Mouse (Mus musculus) neural tube, embryonic 15.5 days (tissue): Measurements from ENCODE around the gene Galnt12. TPM values are rescaled to one million over a fixed set of nuclear protein-coding genes. Genes with fewer than 3 reads are reported as not detected.
A peak's percentile ranks its signal among the peaks of the same experiment; 100 is the strongest.

Source experiments
- ATAC-seq: fragments of 200-750 bp; cut with Nextera tagmentation; 2 replicates; pipeline ENCODE4 v1.8.0; 2017; ENCODE audit warnings: mild to moderate bottlenecking, moderate TSS enrichment, moderate library complexity; ENCODE audit not compliant: low FRiP score
- H3K27ac ChIP-seq: fragments of 300-500 bp; sonication (generic); replicated peaks from 2 replicates; pipeline ENCODE4 v1.5.1; 2015; ENCODE audit warnings: mild to moderate bottlenecking, inconsistent platforms
- H3K27me3 ChIP-seq: fragments of 300-500 bp; sonication (generic); replicated peaks from 2 replicates; pipeline ENCODE4 v1.6.1; 2015; ENCODE audit warnings: inconsistent platforms
- H3K36me3 ChIP-seq: fragments of 300-500 bp; sonication (generic); 2 replicates; pipeline ENCODE4 v1.6.1; 2015; ENCODE audit warnings: inconsistent platforms
- H3K4me1 ChIP-seq: fragments of 300-500 bp; sonication (generic); 2 replicates; pipeline ENCODE4 v1.6.1; 2015; ENCODE audit warnings: inconsistent platforms
- H3K4me2 ChIP-seq: fragments of 300-500 bp; sonication (generic); 2 replicates; pipeline ENCODE4 v1.6.1; 2015; ENCODE audit warnings: inconsistent platforms, mild to moderate bottlenecking, moderate library complexity
- H3K4me3 ChIP-seq: fragments of 300-500 bp; sonication (generic); replicated peaks from 2 replicates; pipeline ENCODE4 v1.5.1; 2015; ENCODE audit warnings: mild to moderate bottlenecking, inconsistent platforms
- H3K9ac ChIP-seq: fragments of 300-500 bp; sonication (generic); replicated peaks from 2 replicates; pipeline ENCODE4 v1.6.1; 2015; ENCODE audit warnings: mild to moderate bottlenecking, inconsistent platforms
- H3K9me3 ChIP-seq: fragments of 300-500 bp; sonication (generic); replicated peaks from 2 replicates; pipeline ENCODE4 v1.6.1; 2016; ENCODE audit warnings: inconsistent platforms
- WGBS: fragments of 180-500 bp; shearing (Covaris S2); methylation state at CpG from one replicate; pipeline ENCODE4 v1.1.7; 2015; ENCODE audit warnings: mixed read lengths; 5-methylcytosine and 5-hydroxymethylcytosine counted together
- polyA plus RNA-seq: library from polyadenylated mRNA; unstranded; fragments of >200 nt; fragmentation: Nextera tagmentation; extraction: Ambion mirVana; gene quantifications from 2 replicates; pipeline ENCODE4 v1.2.1, GENCODE M21; 2015

Gene Galnt12
- polyA plus RNA-seq, 1 experiment from 2014 or later = 1.3 TPM

DNA sequence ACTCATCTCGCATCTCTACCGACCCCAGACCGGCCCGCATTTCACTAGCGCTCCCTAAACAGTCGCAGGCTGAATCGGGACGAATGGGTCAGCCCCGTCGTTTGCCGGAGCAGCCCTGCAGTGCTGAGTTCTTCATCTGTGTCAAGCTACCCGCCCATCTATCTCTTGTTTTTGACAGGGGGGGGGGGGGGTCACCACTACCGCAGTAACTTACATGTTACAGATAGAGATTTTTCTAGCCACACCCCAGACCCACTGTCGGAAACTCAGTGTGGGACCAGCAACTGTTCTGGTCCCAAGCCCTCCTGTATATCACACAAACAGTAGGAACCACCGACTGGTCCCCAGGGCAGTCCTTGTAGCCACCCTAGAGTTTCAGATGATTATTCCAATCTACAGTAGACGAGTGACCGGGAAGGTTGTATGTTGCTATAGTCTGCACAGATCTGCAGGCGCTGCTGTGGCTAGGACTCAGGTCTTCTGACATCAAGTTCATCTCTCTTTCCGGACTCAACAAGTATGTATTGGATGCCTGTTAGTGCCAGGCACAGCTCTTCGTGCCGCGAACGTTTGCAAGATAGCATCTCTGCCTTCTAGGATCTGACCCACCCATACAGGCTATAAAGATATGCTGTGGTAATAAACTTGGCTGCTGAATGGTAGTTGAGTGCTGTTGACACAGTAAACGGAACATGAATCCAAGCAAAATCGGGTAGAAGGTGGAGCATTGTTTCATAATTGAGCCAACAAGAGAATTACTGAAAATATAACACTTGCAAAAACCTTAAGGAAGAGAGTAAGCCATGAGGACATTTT, 34.0 kb upstream of the Galnt12 start:
- peaks cover 20% of the 10 kb centered on the region for H3K4me1 ChIP-seq
- 0 out of 2 replicates have a peak, but pooled peaks cover 3% of the 10 kb centered on the region for H3K27me3 ChIP-seq
- H3K4me3 ChIP-seq = peak overlapping the region; percentile 65
- H3K27ac ChIP-seq = peak overlapping the region; percentile 72
- peak; percentile 13; the same call in 1 of the 2 replicates for ATAC-seq
- peak overlapping the region; percentile 72 for H3K9ac ChIP-seq
- peak overlapping the region; percentile 73 for H3K4me2 ChIP-seq
- H3K36me3 ChIP-seq = no peaks in the 10 kb centered on the region
- 36% methylated on average over 25 of the region's 25 CpGs for WGBS
- no peaks in the 10 kb centered on the region for H3K9me3 ChIP-seq

GRCm38 (mm10) chr4:47060900-47061299, 30.8 kb upstream of the Galnt12 start:
- no peak overlapping the region for H3K27ac ChIP-seq
- no peak overlapping the region for H3K9ac ChIP-seq
- WGBS = 19% methylated on average over 1 of the region's 1 CpGs
- no peaks in the 10 kb centered on the region for H3K9me3 ChIP-seq
- 0 out of 2 replicates have a peak, but pooled peaks cover 3% of the 10 kb centered on the region for H3K27me3 ChIP-seq
- H3K4me2 ChIP-seq = no peak overlapping the region
- ATAC-seq = no peak
- no peaks in the 10 kb centered on the region for H3K36me3 ChIP-seq
- peaks cover 15% of the 10 kb centered on the region for H3K4me1 ChIP-seq
- H3K4me3 ChIP-seq = no peak overlapping the region

DNA sequence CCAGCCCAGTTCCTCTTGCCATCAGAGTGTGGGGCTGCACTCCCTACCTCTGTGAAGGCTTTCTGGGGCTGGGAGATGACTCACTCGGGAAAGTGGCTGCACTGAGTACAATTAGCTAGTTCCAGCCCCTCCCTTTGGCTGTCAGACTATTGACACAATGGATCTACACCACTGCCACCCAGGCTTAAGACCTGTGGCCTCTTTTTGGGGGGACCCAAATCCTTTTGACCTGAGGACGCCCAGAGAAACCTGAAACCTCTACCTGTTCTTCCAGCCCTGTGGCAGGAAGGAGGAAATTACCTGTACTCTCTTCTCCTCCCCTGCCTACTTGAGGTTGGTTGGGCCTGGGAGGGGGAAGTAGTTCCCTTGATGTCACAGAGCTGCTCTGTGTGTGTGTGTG, 16.7 kb upstream of the Galnt12 start:
- 29% methylated on average over 2 of the region's 2 CpGs for WGBS
- no peak for ATAC-seq

DNA sequence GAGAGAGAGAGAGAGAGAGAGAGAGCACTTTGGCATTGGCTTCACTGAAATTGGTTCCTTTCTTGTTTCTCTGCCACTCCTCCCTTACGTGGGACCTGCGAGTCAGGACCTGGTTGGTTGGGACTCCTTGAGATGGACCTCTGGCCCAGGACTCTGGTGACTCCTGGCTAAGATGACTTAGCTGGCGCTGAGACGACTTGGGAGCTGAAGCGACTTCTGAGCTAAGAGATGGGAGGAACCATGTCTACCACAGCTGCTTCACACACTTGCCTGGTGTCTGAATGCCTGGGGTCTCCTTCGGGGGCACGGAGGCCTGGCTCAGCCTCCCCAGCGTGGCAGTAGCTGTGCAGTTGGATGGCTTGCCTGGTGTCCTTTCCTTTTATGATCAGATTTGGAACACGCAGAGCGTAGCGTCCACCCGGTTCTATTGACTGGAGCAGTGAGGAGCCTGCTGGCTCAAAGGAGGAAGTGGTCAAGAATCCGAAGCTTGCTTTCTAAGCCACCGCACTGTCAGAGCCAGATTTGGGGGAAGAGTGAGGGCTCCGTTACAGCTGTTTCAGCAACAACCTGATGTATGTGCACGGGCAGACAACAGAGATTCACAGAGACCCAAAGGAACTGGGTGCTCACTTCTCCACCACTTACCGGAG, 11.6 kb upstream of the Galnt12 start:
- WGBS = 89% methylated on average over 17 of the region's 17 CpGs
- Histone ChIP-seq H3K36me3 (no peaks in the 10 kb centered on the region), H3K9ac (no peak overlapping the region), H3K27me3 (no peaks in the 10 kb centered on the region), H3K9me3 (no peaks in the 10 kb centered on the region), H3K27ac (no peak overlapping the region), H3K4me3 (no peak overlapping the region), H3K4me2 (no peak overlapping the region), H3K4me1 (no peaks in the 10 kb centered on the region)
- no peak for ATAC-seq

More for the DNA sequence above, 16.7 kb upstream of the Galnt12 start:
- Histone ChIP-seq H3K4me3 (no peak overlapping the region), H3K27me3 (no peaks in the 10 kb centered on the region), H3K4me1 (no peaks in the 10 kb centered on the region), H3K27ac (no peak overlapping the region), H3K36me3 (no peaks in the 10 kb centered on the region), H3K4me2 (no peak overlapping the region), H3K9me3 (no peaks in the 10 kb centered on the region), H3K9ac (no peak overlapping the region)

- Histone ChIP-seq H3K4me2 (no peak overlapping the region), H3K36me3 (no peaks in the 10 kb centered on the region), H3K9me3 (no peaks in the 10 kb centered on the region), H3K4me3 (no peak overlapping the region), H3K4me1 (no peaks in the 10 kb centered on the region), H3K27me3 (no peaks in the 10 kb centered on the region), H3K9ac (no peak overlapping the region), H3K27ac (no peak overlapping the region)
- ATAC-seq = no peak
- WGBS = 93% methylated on average over 4 of the region's 4 CpGs
Observed at GRCm38 (mm10) chr4:47080647-47081010, 11.1 kb upstream of the Galnt12 start.

- no peaks in the 10 kb centered on the region for H3K9me3 ChIP-seq
- H3K9ac ChIP-seq = no peak overlapping the region
- H3K4me2 ChIP-seq = no peak overlapping the region
- no peak for ATAC-seq
- no peak overlapping the region for H3K4me3 ChIP-seq
- H3K4me1 ChIP-seq = no peaks in the 10 kb centered on the region
- no peaks in the 10 kb centered on the region for H3K27me3 ChIP-seq
- H3K27ac ChIP-seq = no peak overlapping the region
- H3K36me3 ChIP-seq = no peaks in the 10 kb centered on the region
- WGBS = 90% methylated on average over 7 of the region's 7 CpGs
Observed at GRCm38 (mm10) chr4:47083824-47084223, 7.9 kb upstream of the Galnt12 start.

DNA sequence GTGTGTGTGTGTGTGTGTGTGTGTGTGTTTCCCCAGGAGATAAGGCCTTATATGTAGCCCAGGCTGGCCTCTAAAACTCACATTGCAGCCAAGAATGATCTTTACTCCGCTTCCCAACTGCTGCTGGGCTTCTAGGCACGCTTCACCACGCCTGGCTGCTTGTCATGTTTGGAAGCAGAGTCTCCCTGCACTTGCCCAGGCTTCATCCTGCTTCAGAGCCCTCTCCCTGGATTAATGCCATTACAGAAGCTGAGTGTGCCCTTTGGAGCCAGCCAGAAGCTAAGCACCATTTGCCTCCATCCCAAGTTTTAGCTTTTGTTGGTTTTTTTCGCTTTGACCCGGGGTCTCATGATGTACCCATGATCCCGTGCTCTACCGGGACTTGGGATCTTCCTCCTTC, 3.0 kb upstream of the Galnt12 start:
- Histone ChIP-seq H3K9ac (no peak overlapping the region), H3K27ac (no peak overlapping the region), H3K4me3 (no peak overlapping the region), H3K4me1 (peaks cover 19% of the 10 kb centered on the region), H3K36me3 (no peaks in the 10 kb centered on the region), H3K4me2 (no peak overlapping the region), H3K9me3 (no peaks in the 10 kb centered on the region), H3K27me3 (peaks cover 15% of the 10 kb centered on the region)
- ATAC-seq = no peak
- WGBS = 94% methylated on average over 7 of the region's 7 CpGs

- H3K9ac ChIP-seq = peak overlapping the region; percentile 75
- H3K9me3 ChIP-seq = no peaks in the 10 kb centered on the region
- no peak overlapping the region for H3K27ac ChIP-seq
- H3K4me3 ChIP-seq = peak overlapping the region; percentile 70
- no peaks in the 10 kb centered on the region for H3K36me3 ChIP-seq
- peaks cover 22% of the 10 kb centered on the region for H3K4me1 ChIP-seq
- ATAC-seq = 0 out of 2 replicates have a peak, but pooled peaks have one; percentile 18
- H3K27me3 ChIP-seq = peaks cover 25% of the 10 kb centered on the region
- peak overlapping the region; percentile 99 for H3K4me2 ChIP-seq
- 1% methylated on average over 21 of the region's 21 CpGs for WGBS
Observed at GRCm38 (mm10) chr4:47092387-47093021, 795 bp downstream of the Galnt12 start.

GRCm38 (mm10) chr4:47093161-47093560, 1.5 kb downstream of the Galnt12 start:
- no peak for ATAC-seq
- Histone ChIP-seq H3K27me3 (peaks cover 25% of the 10 kb centered on the region), H3K4me2 (peak overlapping the region; percentile 99)

DNA sequence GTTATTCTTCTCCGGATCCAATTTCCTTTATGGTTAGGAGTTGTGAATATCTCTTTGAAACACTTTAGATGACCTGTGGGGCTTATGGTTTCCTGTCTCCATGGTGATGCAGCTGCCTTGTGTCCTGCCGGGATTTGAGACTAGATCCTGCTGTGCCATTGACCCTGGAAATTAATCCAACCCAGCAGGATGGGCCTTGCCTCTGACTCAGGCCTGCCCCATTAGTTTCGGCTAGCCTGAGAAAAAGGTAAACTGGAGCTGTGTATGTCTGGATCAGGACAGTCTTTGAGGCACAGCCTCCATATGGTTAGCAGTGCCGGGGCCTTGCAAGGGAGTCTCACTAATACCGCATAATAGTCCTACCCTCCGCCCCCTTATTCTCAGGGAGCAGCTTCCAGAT, 1.9 kb downstream of the Galnt12 start:
- Histone ChIP-seq H3K4me1 (peaks cover 22% of the 10 kb centered on the region), H3K4me3 (no peak overlapping the region), H3K4me2 (no peak overlapping the region), H3K9ac (no peak overlapping the region), H3K36me3 (no peaks in the 10 kb centered on the region), H3K27ac (no peak overlapping the region), H3K27me3 (peaks cover 25% of the 10 kb centered on the region), H3K9me3 (no peaks in the 10 kb centered on the region)
- WGBS = 27% methylated on average over 6 of the region's 6 CpGs
- ATAC-seq = no peak

More at GRCm38 (mm10) chr4:47093161-47093560, 1.5 kb downstream of the Galnt12 start:
- no peaks in the 10 kb centered on the region for H3K9me3 ChIP-seq
- WGBS = 26% methylated on average over 9 of the region's 9 CpGs
- H3K36me3 ChIP-seq = no peaks in the 10 kb centered on the region
- H3K27ac ChIP-seq = no peak overlapping the region
- H3K4me3 ChIP-seq = peak overlapping the region; percentile 70; the same call in 1 of the 2 replicates
- peaks cover 22% of the 10 kb centered on the region for H3K4me1 ChIP-seq
- H3K9ac ChIP-seq = no peak overlapping the region

GRCm38 (mm10) chr4:47103561-47103960, 11.9 kb downstream of the Galnt12 start:
- no peaks in the 10 kb centered on the region for H3K36me3 ChIP-seq

More at GRCm38 (mm10) chr4:47103561-47103960, 11.9 kb downstream of the Galnt12 start:
- H3K27ac ChIP-seq = no peak overlapping the region
- no peaks in the 10 kb centered on the region for H3K9me3 ChIP-seq
- no peaks in the 10 kb centered on the region for H3K4me1 ChIP-seq
- H3K9ac ChIP-seq = no peak overlapping the region
- ATAC-seq = no peak
- H3K4me2 ChIP-seq = no peak overlapping the region
- H3K4me3 ChIP-seq = no peak overlapping the region
- WGBS = 95% methylated on average over 10 of the region's 10 CpGs
- H3K27me3 ChIP-seq = no peaks in the 10 kb centered on the region
